In the genomic region with DNA sequence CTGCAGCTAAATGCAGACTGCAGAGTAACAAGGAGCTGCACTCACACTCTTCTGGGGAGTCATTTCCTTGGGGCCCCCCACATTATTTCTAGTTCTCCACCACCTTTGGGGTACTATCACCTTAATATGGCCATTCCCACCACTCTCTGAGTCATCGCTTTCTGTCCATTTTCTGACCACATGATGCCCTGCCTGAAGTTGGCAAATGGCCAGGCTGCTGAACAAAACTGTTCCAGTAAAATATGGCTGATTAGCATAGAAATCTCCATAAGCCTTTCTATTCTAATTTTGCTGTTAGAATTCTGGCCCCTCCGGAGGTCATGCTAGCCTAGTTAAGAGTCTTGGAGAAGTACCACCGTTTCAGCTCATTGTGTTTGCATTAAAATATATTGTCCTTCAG, we compare ENCODE assay signal across 24 mouse cellular contexts.
DNase-seq lines count a peak whose midpoint lies in the region; ATAC-seq and TF ChIP-seq lines count a peak whose summit lies in the region.
"Had no signal": no experiment of that assay in that cellular context is flagged by ENCODE, and none has a peak within 500 bp of the region (broad histone marks: within the 10 kb centered on the region; RNA-seq: fewer than 3 reads in every experiment).

No protein-coding gene starts in this region.

- TF ChIP-seq POLR2A in cerebellum, adult 2 months (IDR thresholded peaks at IDR 0.05; ENCODE audit: borderline replicate concordance, insufficient read depth, low read length): no peak

- no peak overlapping the region for H3K4me3 ChIP-seq in cerebellum, adult 2 months (replicated peaks; ENCODE audit: insufficient read depth, low read depth, low read length)
- no peak overlapping the region for H3K4me3 ChIP-seq in hindbrain, embryonic 14.5 days (replicated peaks; ENCODE audit: low read length)
- no peak overlapping the region for H3K4me3 ChIP-seq in hindbrain, embryonic 16.5 days (ENCODE audit: low read length)
- H3K4me3 ChIP-seq in lung, embryonic 14.5 days (ENCODE audit: low read depth, low read length): no peak overlapping the region
- no peak overlapping the region for H3K4me3 ChIP-seq in lung, postnatal 0 days (ENCODE audit: low read depth, low read length)
- H3K4me3 ChIP-seq: heart, embryonic 13.5 days; hindbrain, embryonic 10.5 days; kidney, embryonic 15.5 days; midbrain, embryonic 10.5 days had no signal

- TF ChIP-seq CTCF in cerebellum, adult 2 months (IDR thresholded peaks at IDR 0.05; ENCODE audit: borderline replicate concordance, insufficient read depth, low read depth, low read length): no peak
- TF ChIP-seq CTCF in lung, embryonic 14.5 days (IDR thresholded peaks at IDR 0.05; ENCODE audit: low read depth): no peak
- no peak for TF ChIP-seq CTCF in lung, postnatal 0 days (IDR thresholded peaks at IDR 0.05)

- WGBS in cerebellum, adult 2 months: 18% methylated on average over 3 of the region's 3 CpGs
- 35% methylated on average over 3 of the region's 3 CpGs for WGBS in hindbrain, embryonic 14.5 days
- WGBS in hindbrain, embryonic 16.5 days: 35% methylated on average over 3 of the region's 3 CpGs
- 67% methylated on average over 3 of the region's 3 CpGs for WGBS in lung, embryonic 14.5 days
- WGBS in lung, postnatal 0 days: 73% methylated on average over 3 of the region's 3 CpGs

- H3K4me1 ChIP-seq in cerebellum, adult 2 months (ENCODE audit: control insufficient read depth, insufficient read depth, low read length): no peaks in the 10 kb centered on the region
- H3K4me1 ChIP-seq in hindbrain, embryonic 14.5 days (replicated peaks; ENCODE audit: control insufficient read depth, insufficient read depth, low read length): 0 out of 2 replicates have a peak, but pooled peaks cover 4% of the 10 kb centered on the region
- H3K4me1 ChIP-seq in hindbrain, embryonic 16.5 days (ENCODE audit: control insufficient read depth, insufficient read depth, low read depth, low read length): peaks cover 2% of the 10 kb centered on the region; the same call in 1 of the 2 replicates
- no peaks in the 10 kb centered on the region for H3K4me1 ChIP-seq in lung, embryonic 14.5 days (ENCODE audit: insufficient read depth)
- no peaks in the 10 kb centered on the region for H3K4me1 ChIP-seq in lung, postnatal 0 days (ENCODE audit: insufficient read depth, low read depth, low read length)
- H3K4me1 ChIP-seq: heart, embryonic 13.5 days; hindbrain, embryonic 10.5 days; kidney, embryonic 15.5 days; midbrain, embryonic 10.5 days had no signal

- no peak for TF ChIP-seq EP300 in lung, postnatal 0 days (IDR thresholded peaks at IDR 0.05)

- H3K4me2 ChIP-seq in hindbrain, embryonic 14.5 days (replicated peaks): no peak overlapping the region
- H3K4me2 ChIP-seq in hindbrain, embryonic 16.5 days (ENCODE audit: low read length): no peak overlapping the region
- no peak overlapping the region for H3K4me2 ChIP-seq in lung, embryonic 14.5 days
- H3K4me2 ChIP-seq in lung, postnatal 0 days (replicated peaks; ENCODE audit: low read depth, low read length): no peak overlapping the region
- H3K4me2 ChIP-seq: heart, embryonic 13.5 days; kidney, embryonic 15.5 days had no signal

- H3K27ac ChIP-seq in cerebellum, adult 2 months (ENCODE audit: insufficient read depth, low read length): no peak overlapping the region
- H3K27ac ChIP-seq in hindbrain, embryonic 14.5 days: no peak overlapping the region
- H3K27ac ChIP-seq in hindbrain, embryonic 16.5 days (ENCODE audit: low read depth, low read length): no peak overlapping the region
- no peak overlapping the region for H3K27ac ChIP-seq in lung, embryonic 14.5 days (ENCODE audit: low read depth)
- H3K27ac ChIP-seq in lung, postnatal 0 days (ENCODE audit: low read length): no peak overlapping the region
- H3K27ac ChIP-seq: heart, embryonic 13.5 days; hindbrain, embryonic 10.5 days; kidney, embryonic 15.5 days; liver, embryonic 14.5 days; midbrain, embryonic 10.5 days had no signal

- H3K9ac ChIP-seq in hindbrain, embryonic 14.5 days: no peak overlapping the region
- H3K9ac ChIP-seq in hindbrain, embryonic 16.5 days (ENCODE audit: low read depth, low read length): no peak overlapping the region
- no peak overlapping the region for H3K9ac ChIP-seq in lung, embryonic 14.5 days
- H3K9ac ChIP-seq in lung, postnatal 0 days (replicated peaks; ENCODE audit: low read depth): no peak overlapping the region
- H3K9ac ChIP-seq: heart, embryonic 13.5 days; kidney, embryonic 15.5 days; liver, embryonic 14.5 days had no signal

- no peaks in the 10 kb centered on the region for H3K36me3 ChIP-seq in hindbrain, embryonic 14.5 days (replicated peaks; ENCODE audit: control insufficient read depth, insufficient read depth)
- H3K36me3 ChIP-seq in hindbrain, embryonic 16.5 days (ENCODE audit: control insufficient read depth, insufficient read depth, low read length): no peaks in the 10 kb centered on the region
- H3K36me3 ChIP-seq in lung, embryonic 14.5 days (ENCODE audit: insufficient read depth): no peaks in the 10 kb centered on the region
- H3K36me3 ChIP-seq in lung, postnatal 0 days (ENCODE audit: insufficient read depth, low read length): no peaks in the 10 kb centered on the region
- H3K36me3 ChIP-seq: heart, embryonic 13.5 days; hindbrain, embryonic 10.5 days; kidney, embryonic 15.5 days; midbrain, embryonic 10.5 days had no signal

- no peaks in the 10 kb centered on the region for H3K27me3 ChIP-seq in cerebellum, adult 2 months (ENCODE audit: control insufficient read depth, insufficient read depth, low read length)
- no peaks in the 10 kb centered on the region for H3K27me3 ChIP-seq in hindbrain, embryonic 14.5 days (ENCODE audit: control insufficient read depth, insufficient read depth, low read length)
- H3K27me3 ChIP-seq in hindbrain, embryonic 16.5 days (replicated peaks; ENCODE audit: control insufficient read depth, insufficient read depth, low read length): no peaks in the 10 kb centered on the region
- H3K27me3 ChIP-seq in lung, embryonic 14.5 days (ENCODE audit: insufficient read depth, low read length): no peaks in the 10 kb centered on the region
- H3K27me3 ChIP-seq in lung, postnatal 0 days (replicated peaks; ENCODE audit: insufficient read depth, low read length): no peaks in the 10 kb centered on the region
- H3K27me3 ChIP-seq: heart, embryonic 13.5 days; kidney, embryonic 15.5 days had no signal

- DNase-seq in cerebellum, postnatal 25 days: peak; percentile 10 to 37
- DNase-seq in cerebellum, adult 2 months: no peak
- DNase-seq in hindbrain, embryonic 14.5 days (ENCODE audit: low spot score): peak; percentile 42
- peak; percentile 38 for DNase-seq in lung, embryonic 14.5 days
- no peak for DNase-seq in lung, postnatal 0 days (ENCODE audit: low spot score)
- DNase-seq in 3T3-L1 (ENCODE audit: low read depth, low spot score): peak; percentile 42
- no peak for DNase-seq in thymus, postnatal 14 days
- DNase-seq: adrenal gland, postnatal 25 days; cerebellum, adult 9-10 months; heart, postnatal 10 days; layer of hippocampus, postnatal 36 days; liver; lung, adult 2 months; thymus, adult 2 months; thymus, postnatal 4 days had no signal

- no peak for ATAC-seq in hindbrain, embryonic 14.5 days (ENCODE audit: low FRiP score)
- ATAC-seq in hindbrain, embryonic 16.5 days: no peak
- ATAC-seq in lung, embryonic 14.5 days (ENCODE audit: insufficient read depth): no peak
- ATAC-seq in lung, postnatal 0 days: no peak
- ATAC-seq: CD4-positive, CD25-positive, alpha-beta regulatory T cell, adult 4 months; forebrain, embryonic 16.5 days; intestine, postnatal 0 days had no signal

- H3K9me3 ChIP-seq in hindbrain, embryonic 14.5 days (ENCODE audit: control insufficient read depth, low read length): no peaks in the 10 kb centered on the region
- no peaks in the 10 kb centered on the region for H3K9me3 ChIP-seq in hindbrain, embryonic 16.5 days (ENCODE audit: control insufficient read depth, low read length)
- no peaks in the 10 kb centered on the region for H3K9me3 ChIP-seq in lung, embryonic 14.5 days (ENCODE audit: low read depth, low read length)
- H3K9me3 ChIP-seq in lung, postnatal 0 days (ENCODE audit: low read length): no peaks in the 10 kb centered on the region
- H3K9me3 ChIP-seq: heart, embryonic 13.5 days; hindbrain, embryonic 10.5 days; kidney, embryonic 15.5 days; midbrain, embryonic 10.5 days had no signal

Comparison
In these comparisons a context has a peak if more than half of its experiments do, and no peak if none do; other contexts are left out.
1. DNase-seq: peak in cerebellum, postnatal 25 days (2 of 2), hindbrain, embryonic 14.5 days (single experiment), lung, embryonic 14.5 days (single experiment) and 3T3-L1 (single experiment); none in cerebellum, adult 2 months (0 of 2), lung, postnatal 0 days (single experiment) and thymus, postnatal 14 days (single experiment).